Mouse (Mus musculus) urinary bladder, postnatal 14 days (tissue): Measurements from ENCODE around the gene Atp2b2.
A peak's percentile ranks its signal among the peaks of the same experiment; 100 is the strongest.

ENCODE experiments used
- DNase-seq: peaks from one replicate; pipeline ENCODE4 v3.0.0; 2021; ENCODE audit warnings: low spot score

Gene Atp2b2

DNA sequence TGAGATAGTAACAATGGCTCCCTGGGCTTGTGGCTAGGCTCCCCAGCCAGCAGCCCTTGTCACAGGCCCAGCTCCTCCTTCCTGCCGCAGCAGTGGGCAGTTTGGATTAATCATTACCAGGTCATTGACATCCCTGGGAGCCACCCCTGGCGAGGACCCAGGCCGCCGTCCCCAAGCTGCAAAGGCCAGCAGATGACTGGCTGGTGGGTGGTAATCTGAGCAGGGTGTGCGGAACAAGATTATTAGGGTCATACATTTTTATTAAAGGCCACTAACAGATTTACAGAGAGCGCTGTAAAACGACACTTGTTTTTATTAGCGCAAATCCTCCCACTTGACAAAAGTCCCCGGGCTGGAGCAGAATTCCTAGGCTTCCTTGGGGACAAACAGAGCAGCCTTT is 29.6 kb downstream of the Atp2b2 start:
- peak; percentile 18 for DNase-seq

GRCm38 (mm10) chr6:114011976-114012375 is 30.4 kb downstream of the Atp2b2 start:
- DNase-seq, result no peak

- no peak for DNase-seq
Observed at GRCm38 (mm10) chr6:114003796-114004195, 38.6 kb downstream of the Atp2b2 start.

GRCm38 (mm10) chr6:114000928-114001327 is 41.5 kb downstream of the Atp2b2 start:
- DNase-seq, result no peak

GRCm38 (mm10) chr6:114000304-114000703 is 42.1 kb downstream of the Atp2b2 start:
- DNase-seq, result no peak

GRCm38 (mm10) chr6:113998413-113998812 is 44.0 kb downstream of the Atp2b2 start:
- no peak for DNase-seq

DNA sequence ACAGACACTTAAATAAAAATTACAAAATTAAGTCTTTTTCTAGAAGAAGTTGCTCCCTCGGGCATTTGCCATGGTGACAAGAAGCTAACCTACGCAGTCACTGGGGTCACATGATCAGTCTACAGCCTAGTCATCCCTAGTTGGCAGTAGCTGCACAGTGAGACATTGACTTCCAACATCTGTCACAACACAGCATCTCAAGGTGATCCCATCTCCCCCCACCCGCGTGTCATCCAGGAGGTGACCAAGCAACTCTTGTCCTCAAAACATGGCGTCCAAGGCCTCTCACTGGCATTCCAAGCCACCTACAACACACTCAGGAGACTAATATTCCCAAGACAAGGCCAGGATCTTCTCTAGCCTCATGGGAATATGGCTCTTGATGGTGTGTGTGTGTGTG is 48.2 kb downstream of the Atp2b2 start:
- DNase-seq, result no peak

- DNase-seq, result no peak
Observed at GRCm38 (mm10) chr6:113992101-113992500, 50.3 kb downstream of the Atp2b2 start.

- DNase-seq, result peak; percentile 26
Observed at GRCm38 (mm10) chr6:113991482-113991881, 50.9 kb downstream of the Atp2b2 start.

GRCm38 (mm10) chr6:113990044-113990443 is 52.4 kb downstream of the Atp2b2 start:
- no peak for DNase-seq

- no peak for DNase-seq
Observed at GRCm38 (mm10) chr6:113988521-113988920, 53.9 kb downstream of the Atp2b2 start.

DNA sequence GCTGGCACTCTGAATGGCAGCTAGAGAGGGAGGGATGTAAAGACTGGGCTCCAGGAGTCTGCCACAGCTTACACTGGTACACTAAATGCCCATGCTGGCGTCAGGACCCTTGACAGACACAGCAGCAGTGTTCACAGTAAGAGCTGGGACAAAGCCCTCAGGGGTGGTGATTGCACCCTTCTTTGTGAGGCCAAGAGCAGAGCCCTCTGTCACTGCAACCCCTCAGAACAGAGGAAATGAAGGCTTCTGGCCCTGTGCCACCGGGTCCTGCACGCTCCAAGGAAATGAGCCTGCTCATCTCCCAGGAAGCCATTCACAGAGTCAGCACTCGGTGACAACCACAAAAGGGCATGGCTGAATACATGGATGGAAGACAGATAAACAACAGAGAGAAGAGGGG is 55.7 kb downstream of the Atp2b2 start:
- no peak for DNase-seq

GRCm38 (mm10) chr6:113978673-113979072 is 63.7 kb downstream of the Atp2b2 start:
- DNase-seq, result no peak

DNA sequence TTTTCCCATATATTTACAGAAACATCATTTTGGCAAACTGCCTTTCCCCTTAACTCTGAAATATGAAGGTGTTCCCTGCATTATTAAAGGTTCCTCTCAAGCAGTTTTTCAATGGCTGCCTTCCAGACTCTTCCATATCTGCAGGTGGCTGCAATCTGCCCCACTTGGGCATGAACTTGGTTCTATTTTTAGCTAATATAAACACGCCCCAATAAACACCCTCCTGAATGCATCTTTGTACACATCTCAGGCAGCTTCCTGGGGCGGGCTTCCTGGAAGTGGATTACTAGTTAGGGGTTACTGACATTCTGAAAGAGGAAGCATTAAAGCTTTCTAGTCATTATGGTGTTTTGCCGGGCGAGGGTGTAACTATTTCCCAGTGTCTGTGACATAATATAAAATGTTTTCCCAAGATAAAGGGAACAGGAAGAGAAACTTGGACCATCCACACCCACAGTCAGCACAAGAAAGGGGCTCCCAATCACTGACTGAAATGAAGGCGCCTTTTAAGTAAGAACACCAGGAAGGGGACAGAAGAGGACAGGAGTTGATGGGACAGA is 64.2 kb downstream of the Atp2b2 start:
- no peak for DNase-seq

GRCm38 (mm10) chr6:113970900-113971299 is 71.5 kb downstream of the Atp2b2 start:
- no peak for DNase-seq

DNA sequence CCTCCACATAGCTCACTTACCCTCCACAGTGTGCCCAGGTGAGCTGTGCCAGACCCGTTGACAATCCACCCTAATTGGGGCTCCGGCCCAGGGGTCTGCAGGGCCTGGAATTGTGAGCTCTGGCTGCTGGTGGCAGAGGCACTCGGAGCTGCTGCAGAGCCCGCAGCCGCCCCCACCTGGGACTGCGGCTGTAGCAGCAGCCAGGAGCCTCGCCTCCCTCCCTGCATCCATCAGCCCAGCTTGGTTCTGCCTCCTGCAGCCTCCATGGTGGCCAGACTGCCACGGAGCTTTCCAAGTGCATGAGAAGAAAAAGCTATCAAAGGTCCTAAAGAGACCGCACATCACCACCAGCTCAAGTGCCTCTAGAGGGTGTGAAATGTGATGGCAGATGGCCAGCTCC is 71.9 kb downstream of the Atp2b2 start:
- no peak for DNase-seq

GRCm38 (mm10) chr6:113969751-113970150 is 72.7 kb downstream of the Atp2b2 start:
- DNase-seq, result no peak

DNA sequence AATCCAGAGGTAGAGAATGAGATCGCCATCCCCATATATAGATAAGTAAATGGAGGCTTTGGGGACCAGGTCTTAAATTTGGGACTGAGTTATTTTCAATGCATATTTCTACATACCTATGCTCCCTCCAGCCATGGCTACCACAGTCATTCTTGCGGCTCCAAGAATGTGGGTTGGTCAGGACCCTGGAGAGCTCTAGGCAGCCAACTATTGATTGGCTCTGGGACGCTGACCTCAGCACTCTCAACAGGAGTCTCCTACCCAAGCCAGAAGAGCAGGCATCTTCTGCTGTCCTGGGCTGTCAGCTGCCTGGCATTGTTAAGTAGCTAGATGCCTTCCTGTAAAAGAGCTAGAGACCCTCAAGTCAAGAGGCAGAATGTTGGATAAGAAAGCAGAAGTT is 79.6 kb downstream of the Atp2b2 start:
- DNase-seq, result peak; percentile 11

DNA sequence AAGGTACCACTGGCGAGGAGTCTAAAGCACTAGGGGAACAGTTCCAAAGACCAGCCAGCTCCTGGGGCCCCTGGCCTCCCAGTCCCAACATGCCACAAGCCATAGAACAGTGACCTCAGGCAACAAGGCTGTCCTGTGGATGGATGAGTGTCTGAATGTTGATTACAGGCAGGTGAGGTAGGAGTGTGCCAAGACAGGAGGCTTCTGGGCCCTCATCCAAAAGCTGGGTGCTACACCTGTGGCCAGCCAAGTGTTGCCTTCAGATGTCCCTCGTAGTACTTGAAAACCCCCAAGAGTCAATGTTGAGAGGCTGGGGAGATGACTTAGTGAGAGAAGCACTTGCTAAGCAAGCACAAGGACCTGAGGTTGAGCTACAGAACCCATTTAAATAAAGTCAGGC is 80.8 kb downstream of the Atp2b2 start:
- no peak for DNase-seq

GRCm38 (mm10) chr6:113959336-113959735 is 83.1 kb downstream of the Atp2b2 start:
- no peak for DNase-seq

- DNase-seq, result no peak
Observed at GRCm38 (mm10) chr6:113958714-113959113, 83.7 kb downstream of the Atp2b2 start.

DNA sequence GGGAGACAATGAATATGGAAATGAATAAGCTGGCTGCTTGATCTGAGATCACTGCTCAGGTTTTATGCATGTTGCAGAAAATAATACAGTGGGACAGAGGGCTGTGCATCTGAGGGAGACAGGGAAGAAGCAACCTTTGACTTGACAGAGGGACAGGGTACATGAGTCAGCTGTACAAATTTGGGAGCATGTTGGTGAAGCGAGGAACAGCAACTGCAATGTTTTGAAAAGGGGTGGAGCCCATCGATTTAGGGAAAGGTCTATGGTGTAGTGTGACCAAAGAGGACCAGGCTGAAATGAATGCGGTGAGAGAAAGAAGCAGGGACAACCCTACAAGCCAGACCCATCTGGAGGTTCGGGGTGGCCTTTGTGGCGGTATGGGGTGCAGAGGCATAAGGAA is 84.4 kb downstream of the Atp2b2 start:
- DNase-seq, result no peak

GRCm38 (mm10) chr6:113957232-113957940 is 85.0 kb downstream of the Atp2b2 start:
- DNase-seq, result no peak

GRCm38 (mm10) chr6:113947515-113947914 is 94.9 kb downstream of the Atp2b2 start:
- no peak for DNase-seq
